Comparison of ENCODE assay signal across 23 mouse cellular contexts in genomic region chr1:137262121-137262525, GRCm38 (mm10).
A peak's percentile ranks its signal among the peaks of the same experiment; 100 is the strongest.
DNase-seq lines count a peak whose midpoint lies in the region; ATAC-seq and TF ChIP-seq lines count a peak whose summit lies in the region.
"Had no signal": no experiment of that assay in that cellular context is flagged by ENCODE, and none has a peak within 500 bp of the region (broad histone marks: within the 10 kb centered on the region; RNA-seq: fewer than 3 reads in every experiment).

No protein-coding gene starts in this region.

- DNase-seq in brain, embryonic 14.5 days (ENCODE audit: low read depth), result peak; percentile 87
- no peak for DNase-seq in midbrain, embryonic 14.5 days
- no peak for DNase-seq in B cell, adult 2 months
- DNase-seq in neural tube, embryonic 10.5 days (ENCODE audit: extremely low spot score, low spot score), result no peak
- no peak for DNase-seq in right cerebral cortex, adult 18-20 months
- DNase-seq: adrenal gland, postnatal 36 days; cerebellum, adult 18-20 months; cerebellum, postnatal 36 days; gastrocnemius, adult 2 months; kidney, adult 8-10 months; kidney, postnatal 25 days; left cerebral cortex, postnatal 4 days; liver; lung, postnatal 10 days; thymus, postnatal 36 days had no signal

- peak overlapping the region; percentile 86 for H3K27ac ChIP-seq in forebrain, embryonic 13.5 days
- peak overlapping the region; percentile 64 for H3K27ac ChIP-seq in hindbrain, embryonic 12.5 days
- H3K27ac ChIP-seq in midbrain, embryonic 14.5 days (replicated peaks; ENCODE audit: low read depth, low read length), result peak overlapping the region; percentile 33; the same call in 1 of the 2 replicates
- H3K27ac ChIP-seq: gastrocnemius, adult 2 months; left cerebral cortex, adult 2 months; neural tube, embryonic 15.5 days had no signal

- peak; percentile 80 for ATAC-seq in forebrain, embryonic 13.5 days
- peak; percentile 77 for ATAC-seq in hindbrain, embryonic 12.5 days (ENCODE audit: low FRiP score)
- no peak; the same call in 1 of the 2 replicates for ATAC-seq in midbrain, embryonic 14.5 days (ENCODE audit: low FRiP score, low TSS enrichment)
- ATAC-seq: activated CD4-positive, CD25-positive, alpha-beta regulatory T cell, adult 4 months had no signal

- WGBS in forebrain, embryonic 13.5 days, result 6% methylated on average over 5 of the region's 5 CpGs
- 34% methylated on average over 5 of the region's 5 CpGs for WGBS in hindbrain, embryonic 12.5 days
- 20% methylated on average over 5 of the region's 5 CpGs for WGBS in midbrain, embryonic 14.5 days

- no peak for TF ChIP-seq POLR2A in brain, embryonic 14.5 days (IDR thresholded peaks at IDR 0.05; ENCODE audit: borderline replicate concordance, extremely low read depth, insufficient read depth, insufficient read length, poor library complexity, severe bottlenecking)

- no peaks in the 10 kb centered on the region for H3K27me3 ChIP-seq in forebrain, embryonic 13.5 days
- no peaks in the 10 kb centered on the region for H3K27me3 ChIP-seq in hindbrain, embryonic 12.5 days
- no peaks in the 10 kb centered on the region for H3K27me3 ChIP-seq in midbrain, embryonic 14.5 days (ENCODE audit: control insufficient read depth, insufficient read depth, low read length)
- H3K27me3 ChIP-seq: heart, embryonic 12.5 days; neural tube, embryonic 15.5 days had no signal

- H3K9me3 ChIP-seq in forebrain, embryonic 13.5 days (replicated peaks), result no peaks in the 10 kb centered on the region
- H3K9me3 ChIP-seq in hindbrain, embryonic 12.5 days (replicated peaks), result no peaks in the 10 kb centered on the region
- no peaks in the 10 kb centered on the region for H3K9me3 ChIP-seq in midbrain, embryonic 14.5 days (ENCODE audit: control insufficient read depth, low read length)
- H3K9me3 ChIP-seq: heart, embryonic 12.5 days; neural tube, embryonic 15.5 days had no signal

- H3K9ac ChIP-seq in forebrain, embryonic 13.5 days, result 0 out of 2 replicates have a peak overlapping the region, but pooled peaks have one; percentile 26
- no peak overlapping the region for H3K9ac ChIP-seq in hindbrain, embryonic 12.5 days
- no peak overlapping the region for H3K9ac ChIP-seq in midbrain, embryonic 14.5 days (replicated peaks; ENCODE audit: low read length)
- H3K9ac ChIP-seq: heart, embryonic 12.5 days; neural tube, embryonic 15.5 days had no signal

- TF ChIP-seq CTCF in brain, embryonic 14.5 days (IDR thresholded peaks at IDR 0.05; ENCODE audit: borderline replicate concordance, extremely low read depth, insufficient read depth, insufficient read length), result no peak

- no peaks in the 10 kb centered on the region for H3K36me3 ChIP-seq in forebrain, embryonic 13.5 days (ENCODE audit: poor library complexity, severe bottlenecking)
- no peaks in the 10 kb centered on the region for H3K36me3 ChIP-seq in hindbrain, embryonic 12.5 days
- H3K36me3 ChIP-seq in midbrain, embryonic 14.5 days (ENCODE audit: control insufficient read depth, insufficient read depth, low read length), result no peaks in the 10 kb centered on the region
- H3K36me3 ChIP-seq: G1E; heart, embryonic 12.5 days; neural tube, embryonic 15.5 days had no signal

- H3K4me1 ChIP-seq in forebrain, embryonic 13.5 days, result peaks cover 35% of the 10 kb centered on the region
- H3K4me1 ChIP-seq in hindbrain, embryonic 12.5 days, result peaks cover 21% of the 10 kb centered on the region
- H3K4me1 ChIP-seq in midbrain, embryonic 14.5 days (ENCODE audit: control insufficient read depth, insufficient read depth, low read length), result peaks cover 30% of the 10 kb centered on the region

- H3K4me2 ChIP-seq in forebrain, embryonic 13.5 days, result peak overlapping the region; percentile 51
- peak overlapping the region; percentile 24 for H3K4me2 ChIP-seq in hindbrain, embryonic 12.5 days (replicated peaks)
- H3K4me2 ChIP-seq in midbrain, embryonic 14.5 days (ENCODE audit: low read length), result peak overlapping the region; percentile 18
- H3K4me2 ChIP-seq: heart, embryonic 12.5 days; neural tube, embryonic 15.5 days had no signal

- peak overlapping the region; percentile 3; the same call in 1 of the 2 replicates for H3K4me3 ChIP-seq in forebrain, embryonic 13.5 days
- H3K4me3 ChIP-seq in hindbrain, embryonic 12.5 days, result no peak overlapping the region
- H3K4me3 ChIP-seq in midbrain, embryonic 14.5 days (replicated peaks; ENCODE audit: low read depth, low read length), result no peak overlapping the region
- H3K4me3 ChIP-seq: gastrocnemius, adult 2 months; heart, embryonic 12.5 days; left cerebral cortex, adult 2 months; myocyte; neural tube, embryonic 15.5 days had no signal

Comparison
In these comparisons a context has a peak if more than half of its experiments do, and no peak if none do; other contexts are left out.
1. H3K27ac ChIP-seq: peak in every context shown above with its lines; median percentile 86 in forebrain, embryonic 13.5 days; 64 in hindbrain, embryonic 12.5 days; 33 in midbrain, embryonic 14.5 days.